Mouse (Mus musculus): ENCODE results near the gene Zic5. TPM values are rescaled to one million over a fixed set of nuclear protein-coding genes. Genes with fewer than 3 reads are reported as not detected.

Zic5 gene
- not detected in 2 replicates for polyA plus RNA-seq (2015; fragmentation: Nextera tagmentation; extraction: Ambion mirVana)

DNA sequence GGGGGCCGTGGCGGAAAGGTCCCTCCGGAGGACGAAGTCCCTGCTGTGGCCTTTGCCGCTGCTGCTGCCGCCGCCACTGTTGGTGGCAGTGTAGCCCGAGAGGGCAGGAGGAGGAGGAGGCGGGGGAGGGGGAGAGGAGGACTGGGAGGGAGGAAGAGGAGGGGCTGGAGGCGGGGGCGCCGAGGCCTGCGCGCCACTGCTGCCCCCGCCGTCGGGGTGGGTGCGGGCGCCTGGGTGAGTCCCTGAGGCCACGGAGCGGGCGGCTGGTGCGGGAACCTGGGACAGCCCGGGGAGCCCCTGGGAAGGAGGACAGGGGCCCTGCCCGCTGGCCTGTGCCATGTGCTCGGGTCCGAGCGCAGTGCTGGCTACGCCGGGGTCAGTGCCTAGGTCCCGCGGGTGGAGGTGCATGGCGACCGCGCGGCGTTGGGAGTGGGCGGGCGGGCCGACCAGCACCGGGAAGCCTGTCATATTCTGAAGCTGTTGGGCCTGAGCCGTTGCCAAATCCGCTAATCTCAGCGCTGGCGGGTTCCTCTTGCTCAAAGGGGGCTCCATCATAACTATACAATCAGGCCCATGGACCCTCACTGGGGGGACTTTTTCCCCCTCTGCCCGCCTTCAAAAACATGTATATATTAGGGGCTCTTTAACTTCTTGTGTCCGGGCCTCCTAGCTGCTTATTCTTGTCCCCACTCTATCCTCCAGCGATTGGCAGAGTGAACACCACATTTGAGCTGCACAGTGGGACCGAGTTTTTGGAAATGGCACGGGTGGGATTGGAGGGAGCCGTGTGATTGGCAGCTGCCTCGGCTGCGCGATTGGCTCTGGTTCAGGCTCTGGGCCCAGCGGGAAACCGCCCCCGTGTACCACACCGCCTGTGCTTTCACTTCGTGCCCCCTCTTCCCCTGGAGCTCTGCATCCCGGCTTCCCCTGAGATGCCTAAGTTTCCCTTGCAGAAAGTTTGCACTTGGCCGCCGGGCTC lies at the start of gene Zic5:
Gene Zic5 (minus strand): TSS at position 915 of the 979 bp plus-strand sequence.
- peaks cover 8% of the 10 kb centered on the region; the same call in 1 of the 2 replicates for H3K4me1 ChIP-seq (replicated peaks; ENCODE audit: control insufficient read depth, insufficient read depth, low read length)
- no peak for TF ChIP-seq CTCF (IDR thresholded peaks at IDR 0.05; ENCODE audit: low read depth)
- no peak within 1 kb of the TSS for H3K9ac ChIP-seq (ENCODE audit: low read depth, low read length)
- H3K27ac ChIP-seq (ENCODE audit: low read depth, low read length) = no peak within 1 kb of the TSS
- peak within 1 kb of the TSS; percentile 52 for H3K4me3 ChIP-seq (ENCODE audit: low read depth, low read length)
- H3K36me3 ChIP-seq (ENCODE audit: control insufficient read depth, insufficient read depth) = no peaks in the 10 kb centered on the region
- ATAC-seq = no peak
- peaks cover 96% of the 10 kb centered on the region for H3K27me3 ChIP-seq (replicated peaks; ENCODE audit: control insufficient read depth, insufficient read depth, low read length)
- WGBS = under 1% methylated on average over 51 of the region's 62 CpGs
- H3K9me3 ChIP-seq (ENCODE audit: control insufficient read depth) = no peaks in the 10 kb centered on the region
- H3K4me2 ChIP-seq (replicated peaks; ENCODE audit: low read depth) = peak within 1 kb of the TSS; percentile 91

DNA sequence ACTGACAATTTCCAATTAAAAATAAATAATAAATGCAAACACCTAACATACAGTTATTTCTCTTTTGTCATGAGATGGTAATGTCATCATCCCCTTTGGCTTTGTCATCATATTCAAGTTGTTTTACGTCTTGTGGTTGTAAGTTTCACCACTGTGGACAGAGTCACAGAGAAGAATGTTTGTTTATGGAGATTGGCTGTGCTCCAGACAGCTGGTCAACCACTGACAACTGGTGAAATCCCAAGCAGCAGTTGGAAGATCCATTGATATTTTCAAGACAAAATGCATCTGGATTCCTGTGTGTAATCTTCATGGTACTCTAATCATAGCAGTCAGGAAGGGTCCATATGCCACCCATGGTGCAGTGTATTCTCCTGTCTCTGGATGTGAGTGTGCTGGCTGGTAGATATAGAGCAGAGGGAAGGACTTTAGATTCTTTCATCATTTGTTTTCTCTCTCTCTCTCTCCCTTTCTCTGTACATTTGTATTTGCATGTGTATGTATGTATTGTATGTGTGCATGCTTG lies 48.1 kb upstream of the Zic5 start:
- Histone ChIP-seq H3K4me2 (replicated peaks; ENCODE audit: low read depth) (no peak overlapping the region), H3K4me1 (replicated peaks; ENCODE audit: control insufficient read depth, insufficient read depth, low read length) (no peaks in the 10 kb centered on the region), H3K27ac (ENCODE audit: low read depth, low read length) (no peak overlapping the region), H3K27me3 (replicated peaks; ENCODE audit: control insufficient read depth, insufficient read depth, low read length) (no peaks in the 10 kb centered on the region), H3K9ac (ENCODE audit: low read depth, low read length) (no peak overlapping the region), H3K4me3 (ENCODE audit: low read depth, low read length) (no peak overlapping the region), H3K9me3 (ENCODE audit: control insufficient read depth) (no peaks in the 10 kb centered on the region), H3K36me3 (ENCODE audit: control insufficient read depth, insufficient read depth) (no peaks in the 10 kb centered on the region)
- 47% methylated on average over 1 of the region's 1 CpGs for WGBS
- ATAC-seq = no peak
- no peak for TF ChIP-seq CTCF (IDR thresholded peaks at IDR 0.05; ENCODE audit: low read depth)

DNA sequence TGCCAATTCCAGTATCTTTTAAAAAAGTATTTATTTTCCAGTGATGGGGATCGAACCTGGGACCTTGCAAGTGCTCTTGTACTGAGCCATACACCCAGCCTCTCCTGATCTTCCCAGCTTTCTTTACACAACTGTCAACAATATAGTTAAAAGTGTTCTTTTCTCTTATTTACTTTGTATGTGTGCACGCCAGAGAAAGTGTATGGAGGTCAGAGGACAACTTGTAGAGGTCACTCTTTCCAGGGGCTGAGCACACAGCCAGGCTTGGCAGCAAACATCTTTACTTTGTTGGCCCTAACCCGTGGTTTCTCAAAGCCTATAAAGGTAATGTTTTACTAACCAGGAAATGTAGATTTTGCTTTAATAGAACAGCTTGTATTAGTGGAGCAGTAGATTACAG lies 46.0 kb upstream of the Zic5 start:
- H3K9me3 ChIP-seq (ENCODE audit: control insufficient read depth) = no peaks in the 10 kb centered on the region
- 45% methylated on average over 3 of the region's 3 CpGs for WGBS
- H3K36me3 ChIP-seq (ENCODE audit: control insufficient read depth, insufficient read depth) = no peaks in the 10 kb centered on the region
- no peaks in the 10 kb centered on the region for H3K27me3 ChIP-seq (replicated peaks; ENCODE audit: control insufficient read depth, insufficient read depth, low read length)
- H3K4me2 ChIP-seq (replicated peaks; ENCODE audit: low read depth) = no peak overlapping the region
- no peaks in the 10 kb centered on the region for H3K4me1 ChIP-seq (replicated peaks; ENCODE audit: control insufficient read depth, insufficient read depth, low read length)
- no peak for TF ChIP-seq CTCF (IDR thresholded peaks at IDR 0.05; ENCODE audit: low read depth)
- no peak overlapping the region for H3K4me3 ChIP-seq (ENCODE audit: low read depth, low read length)
- H3K27ac ChIP-seq (ENCODE audit: low read depth, low read length) = no peak overlapping the region
- no peak overlapping the region for H3K9ac ChIP-seq (ENCODE audit: low read depth, low read length)
- ATAC-seq = no peak

DNA sequence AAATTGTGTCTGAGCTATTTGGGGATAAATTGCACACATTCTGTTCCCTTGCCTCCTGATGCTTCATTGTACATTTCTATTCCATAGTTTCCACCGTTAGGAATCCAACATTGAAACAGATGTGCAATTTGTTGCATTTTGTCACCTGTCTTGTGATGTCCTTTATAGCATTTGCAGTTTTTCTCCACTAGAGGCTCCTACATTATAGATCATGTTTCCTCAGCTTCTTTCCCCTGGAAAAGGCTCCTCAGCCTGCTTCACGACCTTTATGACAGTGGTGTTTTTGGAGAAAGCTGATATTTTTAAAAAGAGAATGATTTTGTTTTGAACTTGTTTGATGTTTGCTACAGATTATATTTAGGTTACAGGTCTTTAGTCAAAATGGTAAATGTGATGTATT lies 43.6 kb upstream of the Zic5 start:
- Histone ChIP-seq H3K9ac (ENCODE audit: low read depth, low read length) (no peak overlapping the region), H3K27ac (ENCODE audit: low read depth, low read length) (no peak overlapping the region), H3K4me3 (ENCODE audit: low read depth, low read length) (no peak overlapping the region), H3K4me2 (replicated peaks; ENCODE audit: low read depth) (no peak overlapping the region), H3K9me3 (ENCODE audit: control insufficient read depth) (no peaks in the 10 kb centered on the region), H3K27me3 (replicated peaks; ENCODE audit: control insufficient read depth, insufficient read depth, low read length) (no peaks in the 10 kb centered on the region), H3K36me3 (ENCODE audit: control insufficient read depth, insufficient read depth) (no peaks in the 10 kb centered on the region), H3K4me1 (replicated peaks; ENCODE audit: control insufficient read depth, insufficient read depth, low read length) (no peaks in the 10 kb centered on the region)
- TF ChIP-seq CTCF (IDR thresholded peaks at IDR 0.05; ENCODE audit: low read depth) = peak; percentile 59
- 18% methylated on average over 2 of the region's 2 CpGs for WGBS
- no peak for ATAC-seq

DNA sequence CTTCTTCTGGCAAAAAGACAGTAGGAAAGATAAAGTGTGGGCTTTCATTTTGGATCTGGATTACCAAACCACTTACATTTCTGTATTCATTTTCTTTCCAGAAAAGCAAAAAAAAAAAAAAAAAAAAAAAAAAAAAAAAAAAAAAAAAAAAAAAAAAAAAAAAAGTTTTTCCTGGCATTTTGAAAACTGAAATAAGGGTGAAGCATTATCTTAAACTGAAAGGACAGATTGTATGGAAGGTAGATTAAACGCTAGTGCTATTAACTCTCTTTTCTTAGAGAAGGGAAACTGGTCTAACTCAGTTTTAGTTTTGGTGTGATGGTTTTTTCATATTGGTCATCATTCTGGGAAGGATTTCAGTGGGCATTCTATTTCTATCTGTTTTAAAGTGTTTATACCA lies 26.5 kb upstream of the Zic5 start:
- 74% methylated on average over 1 of the region's 1 CpGs for WGBS

DNA sequence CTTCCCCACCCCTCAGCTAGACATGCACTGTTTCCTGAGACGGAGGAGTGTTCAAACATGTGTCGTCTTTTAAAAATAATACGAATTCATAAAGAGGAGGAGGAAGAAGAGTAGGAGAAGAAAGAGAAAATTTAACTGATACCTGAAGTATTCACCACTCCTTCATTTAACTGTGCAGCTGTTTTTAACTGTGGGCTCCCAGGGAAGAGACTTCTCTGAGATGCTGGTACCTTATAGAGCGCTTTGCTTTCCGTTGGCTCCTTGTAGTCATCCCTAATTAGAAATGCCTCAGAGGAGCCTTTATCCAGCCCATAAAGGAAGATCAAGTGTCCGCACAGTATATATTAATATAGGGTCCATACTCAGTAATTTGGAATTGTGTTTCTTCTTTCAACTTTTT lies 26.0 kb upstream of the Zic5 start:
- Histone ChIP-seq H3K4me2 (replicated peaks; ENCODE audit: low read depth) (no peak overlapping the region), H3K27me3 (replicated peaks; ENCODE audit: control insufficient read depth, insufficient read depth, low read length) (peaks cover 82% of the 10 kb centered on the region), H3K27ac (ENCODE audit: low read depth, low read length) (no peak overlapping the region), H3K4me3 (ENCODE audit: low read depth, low read length) (no peak overlapping the region), H3K9me3 (ENCODE audit: control insufficient read depth) (no peaks in the 10 kb centered on the region), H3K36me3 (ENCODE audit: control insufficient read depth, insufficient read depth) (no peaks in the 10 kb centered on the region), H3K9ac (ENCODE audit: low read depth, low read length) (no peak overlapping the region), H3K4me1 (replicated peaks; ENCODE audit: control insufficient read depth, insufficient read depth, low read length) (no peaks in the 10 kb centered on the region)
- WGBS = 79% methylated on average over 6 of the region's 6 CpGs
- no peak for TF ChIP-seq CTCF (IDR thresholded peaks at IDR 0.05; ENCODE audit: low read depth)
- no peak for ATAC-seq

More for the DNA sequence above, 26.5 kb upstream of the Zic5 start:
- no peak for ATAC-seq
- TF ChIP-seq CTCF (IDR thresholded peaks at IDR 0.05; ENCODE audit: low read depth) = no peak
- no peaks in the 10 kb centered on the region for H3K9me3 ChIP-seq (ENCODE audit: control insufficient read depth)
- no peak overlapping the region for H3K27ac ChIP-seq (ENCODE audit: low read depth, low read length)
- no peaks in the 10 kb centered on the region for H3K36me3 ChIP-seq (ENCODE audit: control insufficient read depth, insufficient read depth)
- H3K27me3 ChIP-seq (replicated peaks; ENCODE audit: control insufficient read depth, insufficient read depth, low read length) = peaks cover 77% of the 10 kb centered on the region
- no peaks in the 10 kb centered on the region for H3K4me1 ChIP-seq (replicated peaks; ENCODE audit: control insufficient read depth, insufficient read depth, low read length)
- H3K9ac ChIP-seq (ENCODE audit: low read depth, low read length) = no peak overlapping the region
- H3K4me3 ChIP-seq (ENCODE audit: low read depth, low read length) = no peak overlapping the region
- no peak overlapping the region for H3K4me2 ChIP-seq (replicated peaks; ENCODE audit: low read depth)

Data from intestine, postnatal 0 days (tissue).